Mouse (Mus musculus) liver, embryonic 14.5 days (tissue): ENCODE measurements at regions not wholly inside any gene's neighbourhood (a gene's known extent, or its start where the extent isn't known, plus 50 kb on each side); places are given as distances from the start of the nearest gene placed in this dataset.

Experiments used
- CTCF ChIP-seq: IDR thresholded peaks from 2 replicates; pipeline ENCODE4 v1.5.1; 2016; ENCODE audit warnings: antibody characterized with exemption, low read depth, control low read depth
- EP300 ChIP-seq: IDR thresholded peaks from 2 replicates; pipeline ENCODE4 v1.6.1; 2016; ENCODE audit warnings: antibody characterized with exemption, low read depth

DNA sequence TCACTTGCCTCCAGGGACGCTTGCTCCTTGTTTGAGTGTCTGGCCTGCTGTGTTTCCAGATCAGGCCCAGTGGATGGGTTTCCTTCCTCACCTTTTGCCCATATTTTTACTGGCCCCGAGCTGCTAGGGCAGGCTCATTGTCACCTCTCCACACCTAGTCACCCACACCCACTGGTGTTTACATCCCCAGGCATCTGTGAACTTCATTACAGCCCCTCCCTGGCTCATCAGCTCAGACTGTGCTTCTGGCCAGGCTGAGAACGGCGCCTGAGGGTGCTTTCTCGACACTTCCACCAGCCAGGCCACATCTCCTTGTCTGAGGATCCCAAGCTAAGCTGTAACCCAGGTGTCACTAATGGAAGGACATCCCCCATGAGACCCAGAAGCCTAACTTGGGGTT is 129.8 kb upstream of the Klf4 start:
- TF ChIP-seq CTCF (no peak), EP300 (no peak)
